Mouse (Mus musculus) spleen, adult 18-20 months (tissue): Measurements from ENCODE around the gene Acot5.
"Not testable (repeated sequence)": the region's sequence is repeated elsewhere in the genome, so short reads cannot be mapped to it uniquely, and the experiment has no call there.

Experiments used
- DNase-seq, 2 experiments: peaks; one replicate each; pipeline ENCODE4 v3.0.0; 2022; ENCODE audit warnings: mixed read lengths in 2 of 2

The Acot5 gene

GRCm38 (mm10) chr12:84063228-84063627 is 5.9 kb upstream of the Acot5 start:
- no peak for DNase-seq

- no peak for DNase-seq
Measured at GRCm38 (mm10) chr12:84063833-84064232, 5.3 kb upstream of the Acot5 start.

GRCm38 (mm10) chr12:84064621-84065020 is 4.5 kb upstream of the Acot5 start:
- no peak for DNase-seq

- no peak for DNase-seq
Measured at GRCm38 (mm10) chr12:84067752-84068151, 1.4 kb upstream of the Acot5 start.

GRCm38 (mm10) chr12:84068296-84068695 is 829 bp upstream of the Acot5 start:
- no peak for DNase-seq

- DNase-seq = peak in 1 of 2 experiments; percentile 24
Measured at GRCm38 (mm10) chr12:84069582-84069981, 457 bp downstream of the Acot5 start.

- no peak for DNase-seq
Measured at GRCm38 (mm10) chr12:84071696-84072095, 2.6 kb downstream of the Acot5 start.

- no peak for DNase-seq
Measured at GRCm38 (mm10) chr12:84077371-84077990, 8.4 kb downstream of the Acot5 start.

GRCm38 (mm10) chr12:84083842-84084241 is 14.7 kb downstream of the Acot5 start:
- no peak for DNase-seq

- DNase-seq = no peak
Measured at GRCm38 (mm10) chr12:84084581-84084980, 15.5 kb downstream of the Acot5 start.

- DNase-seq = not testable (repeated sequence)
Measured at GRCm38 (mm10) chr12:84094666-84095065, 25.5 kb downstream of the Acot5 start.

GRCm38 (mm10) chr12:84099605-84100004 is 30.5 kb downstream of the Acot5 start:
- no peak for DNase-seq

- no peak for DNase-seq
Measured at GRCm38 (mm10) chr12:84100071-84100470, 30.9 kb downstream of the Acot5 start.

- DNase-seq = peak; percentile 6 to 38
Measured at GRCm38 (mm10) chr12:84100604-84101492, 31.7 kb downstream of the Acot5 start, which contains the start of gene Acot6. TSS of gene Acot6 (plus strand) at chr12:84100654.

GRCm38 (mm10) chr12:84101493-84101845 is 32.3 kb downstream of the Acot5 start:
- DNase-seq = no peak

GRCm38 (mm10) chr12:84107012-84107411 is 37.9 kb downstream of the Acot5 start:
- DNase-seq = no peak

GRCm38 (mm10) chr12:84107692-84108091 is 38.6 kb downstream of the Acot5 start:
- no peak for DNase-seq

GRCm38 (mm10) chr12:84109924-84110323 is 40.8 kb downstream of the Acot5 start:
- DNase-seq = no peak

- DNase-seq = no peak
Measured at GRCm38 (mm10) chr12:84110814-84111213, 41.7 kb downstream of the Acot5 start.

- no peak for DNase-seq
Measured at GRCm38 (mm10) chr12:84113676-84114075, 44.6 kb downstream of the Acot5 start.

GRCm38 (mm10) chr12:84114153-84114994 is 45.2 kb downstream of the Acot5 start, which contains the start of gene Dnal1:
TSS of gene Dnal1 (plus strand) at chr12:84114366.
- DNase-seq = peak; percentile 58 to 68

- no peak for DNase-seq
Measured at GRCm38 (mm10) chr12:84119584-84119983, 50.5 kb downstream of the Acot5 start.
